Mouse (Mus musculus) MEL-GATA-1-ER (cell line): ENCODE measurements around the gene Caap1.

Experiments used
- DNase-seq: peaks from one replicate; pipeline ENCODE4 v3.0.0-alpha.2; 2012; ENCODE audit warnings: low read depth; ENCODE audit errors: extremely low read depth

Caap1 gene

DNA sequence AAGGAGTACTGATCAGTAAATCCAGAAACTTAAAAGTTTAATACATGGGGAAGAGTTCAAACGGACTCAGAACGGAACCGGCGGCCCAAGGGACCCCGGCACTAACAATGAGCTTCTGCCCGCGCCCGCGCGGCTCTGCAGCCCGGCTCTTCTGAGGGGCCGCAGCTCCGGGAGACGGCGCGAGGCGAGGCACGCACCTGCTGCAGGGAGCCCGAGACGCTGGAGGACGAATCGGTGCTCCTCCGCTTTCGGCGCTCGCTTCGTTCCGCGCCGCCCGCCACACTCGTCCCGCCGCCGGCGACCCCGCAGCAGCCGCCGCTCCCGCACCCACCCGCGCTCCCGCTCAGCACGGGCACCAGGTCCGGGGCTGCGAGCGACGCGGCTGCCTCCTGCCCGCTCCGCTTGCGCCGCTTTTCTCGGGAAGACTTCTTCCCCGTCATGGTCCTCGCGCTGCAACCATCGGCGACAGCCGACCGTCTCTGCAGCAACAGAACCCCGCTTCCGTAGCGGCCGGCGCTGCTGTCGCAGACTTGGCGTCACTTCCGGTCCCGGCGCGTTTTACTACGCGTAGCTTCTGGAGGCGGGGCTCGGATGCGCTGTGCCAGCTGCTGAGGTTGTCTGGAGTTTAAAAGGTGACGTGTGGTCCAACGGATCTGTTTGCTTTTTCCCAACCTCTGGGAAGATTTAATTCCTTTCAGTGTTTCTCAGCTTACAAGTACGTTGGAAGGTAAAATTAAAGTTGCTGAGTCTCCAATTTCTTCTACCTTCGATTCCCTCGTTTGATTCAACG is at the start of gene Caap1, which contains the start of gene Gm10306:
TSS of gene Caap1 (minus strand) at position 532 of the 790 bp plus-strand sequence.
TSS of gene Gm10306 (plus strand) at position 282 of the 790 bp plus-strand sequence.
- DNase-seq, result peak; percentile 83

DNA sequence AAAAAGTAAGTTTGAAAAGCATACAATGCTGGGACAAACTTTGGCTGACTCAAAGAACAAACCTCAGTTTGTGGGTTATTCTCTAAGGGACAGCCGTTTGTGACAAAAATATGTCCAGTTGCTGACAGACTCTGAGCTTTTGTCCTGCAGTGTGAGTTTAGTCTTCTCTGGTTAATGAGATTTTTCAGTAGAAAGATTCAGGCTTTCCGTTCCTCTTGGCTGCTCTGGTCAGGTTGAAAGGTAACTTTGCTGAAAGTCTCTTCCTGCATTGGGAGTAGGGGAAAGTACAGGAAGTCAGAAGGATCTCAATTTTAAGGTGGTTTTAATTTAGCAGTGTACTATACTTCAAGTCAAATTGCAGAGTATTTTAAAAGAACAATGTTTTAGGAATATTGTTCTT is 49.0 kb upstream of the Caap1 start:
- DNase-seq, result no peak

DNA sequence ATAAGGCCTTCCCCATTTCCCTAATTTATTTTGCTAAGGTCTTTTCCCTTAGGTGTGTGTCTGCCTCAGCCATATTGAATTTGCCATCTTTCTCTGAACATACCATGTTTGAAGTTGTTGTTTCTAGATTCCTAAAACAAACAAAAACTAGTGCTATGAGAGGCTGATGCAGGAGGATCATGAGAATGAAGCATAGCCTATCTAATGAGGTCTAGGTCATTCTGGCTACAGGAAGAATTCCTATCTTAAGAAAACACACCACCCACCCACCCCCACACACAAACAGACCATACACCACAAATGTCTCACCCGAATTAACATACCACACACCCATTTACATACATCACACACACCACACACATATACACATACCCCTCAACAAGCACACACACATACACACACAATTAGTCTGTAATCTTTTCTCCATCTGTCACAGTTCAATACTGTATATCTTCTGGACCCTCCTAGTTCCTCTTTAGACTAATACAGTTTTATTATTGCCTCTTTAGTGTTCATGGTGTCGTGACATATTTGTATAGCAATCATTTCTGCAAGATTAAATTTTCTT is 47.9 kb upstream of the Caap1 start:
- no peak for DNase-seq

DNA sequence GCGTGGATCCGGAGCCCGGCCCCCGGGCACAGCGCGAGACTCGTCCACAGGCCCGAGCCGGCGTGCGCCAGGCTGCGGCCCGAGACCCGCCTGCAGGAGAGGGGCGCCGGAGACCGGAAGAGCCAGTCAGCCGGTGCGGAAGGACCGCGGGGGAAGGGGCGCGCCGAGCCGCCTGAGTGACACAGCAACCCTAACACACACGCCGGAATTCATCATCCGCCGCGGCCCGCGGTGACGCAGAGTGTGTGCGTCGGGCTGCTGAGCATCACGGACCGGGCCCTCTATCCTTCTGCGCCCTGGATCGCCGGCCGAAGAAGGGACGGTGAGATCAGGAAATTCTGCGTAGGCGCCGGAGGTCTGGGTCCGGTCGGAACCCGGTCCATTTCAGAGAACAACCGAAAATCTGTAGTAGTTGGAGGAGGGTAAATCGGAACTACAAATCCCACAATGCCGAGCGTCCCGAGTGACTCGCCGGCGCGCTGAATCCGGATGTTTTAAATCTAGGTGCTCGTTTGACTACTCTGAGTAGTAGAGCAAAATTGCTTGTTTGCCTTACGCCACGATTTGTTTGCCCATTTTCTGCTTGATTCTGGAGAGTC is 46.5 kb upstream of the Caap1 start, which contains the start of gene Plaa:
TSS of gene Plaa (minus strand) at position 214 of the 599 bp plus-strand sequence.
- DNase-seq, result peak; percentile 79

DNA sequence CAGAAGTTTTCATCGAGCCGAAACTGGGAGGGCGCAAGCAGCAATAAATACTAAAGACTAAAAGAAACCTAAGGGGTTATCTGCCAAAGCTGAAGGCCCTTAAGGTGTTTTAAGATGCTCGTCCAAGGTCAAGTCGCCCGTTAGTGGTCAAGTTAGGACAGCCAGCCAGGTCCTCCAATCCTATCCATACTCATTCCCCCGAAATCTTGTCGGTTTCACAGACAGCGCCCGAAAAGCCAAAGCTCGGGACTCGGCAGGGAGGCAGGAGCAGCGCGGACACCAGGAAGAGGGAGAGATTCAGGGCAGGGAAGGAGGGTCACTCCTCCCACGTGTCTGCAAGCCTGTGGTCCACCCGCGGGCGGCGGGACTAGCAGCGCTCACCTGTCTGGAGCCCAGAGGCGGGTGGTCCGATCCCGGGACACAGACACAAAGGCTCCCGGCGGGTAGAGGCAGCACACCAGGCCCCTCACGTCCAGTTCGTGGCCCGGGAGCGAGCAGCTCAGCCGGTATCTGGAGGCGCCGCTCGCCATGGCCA is 46.0 kb upstream of the Caap1 start:
- no peak for DNase-seq

DNA sequence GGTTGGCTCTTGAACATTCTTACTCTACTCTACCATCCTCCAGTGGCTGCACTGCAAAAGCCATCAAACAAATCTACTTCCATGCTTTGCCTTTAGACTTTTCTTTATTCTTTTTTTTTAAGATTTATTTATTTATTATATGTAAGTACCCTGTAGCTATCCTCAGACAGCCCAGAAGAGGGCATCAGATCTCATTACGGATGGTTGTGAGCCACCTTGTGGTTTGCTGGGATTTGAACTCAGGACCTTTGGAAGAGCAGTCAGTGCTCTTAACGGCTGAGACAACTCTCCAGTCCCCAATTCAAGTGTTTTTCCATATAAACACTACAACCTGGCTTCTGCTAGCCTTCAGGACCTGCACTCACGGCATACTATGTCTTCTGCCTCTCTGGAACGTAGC is 44.8 kb upstream of the Caap1 start:
- DNase-seq, result no peak

DNA sequence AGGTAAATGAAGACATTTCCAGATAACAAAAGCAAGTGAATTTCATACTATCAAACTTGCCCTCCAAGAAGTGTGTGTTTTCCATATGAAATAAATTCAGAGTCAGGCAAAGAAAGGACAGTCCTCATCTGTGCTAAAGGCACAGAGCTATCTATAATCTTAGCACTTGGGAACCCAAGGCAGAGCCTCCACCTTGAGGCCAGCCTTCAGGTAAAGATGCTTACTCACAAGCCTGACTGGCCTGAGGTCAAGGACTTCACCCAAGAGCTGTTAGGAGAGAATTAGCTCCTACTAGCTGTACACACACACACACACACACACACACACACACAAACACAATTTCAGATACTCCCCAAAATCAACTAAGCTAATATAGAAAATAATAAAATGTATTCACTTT is 36.1 kb upstream of the Caap1 start:
- DNase-seq, result no peak

DNA sequence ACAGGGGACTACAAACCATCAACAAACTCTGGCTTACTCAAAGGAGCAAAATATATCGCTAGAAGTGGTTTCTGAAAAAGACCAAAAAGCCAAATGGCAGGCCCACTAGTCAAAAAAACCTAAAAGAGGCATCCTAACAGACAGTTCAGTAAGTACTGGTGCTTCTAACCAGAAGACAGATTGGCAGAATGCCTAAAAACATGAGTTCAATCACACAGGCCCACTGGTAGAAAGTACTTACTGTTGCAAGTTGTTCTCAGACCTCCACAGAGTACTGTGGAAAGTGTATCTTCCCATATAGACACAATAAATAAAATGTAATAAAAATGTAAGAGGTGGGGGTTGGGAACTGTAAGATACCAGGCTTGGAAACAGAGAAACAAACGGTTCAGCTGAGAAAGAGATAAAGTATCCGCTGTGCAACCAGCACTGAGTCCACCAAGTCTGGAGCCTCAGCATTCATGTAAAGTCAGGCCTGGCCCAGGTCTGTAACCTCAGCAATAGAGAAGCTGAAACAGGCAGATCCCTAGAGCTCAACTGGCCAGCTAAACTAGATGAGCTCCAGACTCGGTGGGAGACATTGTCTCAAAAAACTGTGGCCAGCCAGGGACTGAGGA is 35.3 kb upstream of the Caap1 start:
- no peak for DNase-seq

DNA sequence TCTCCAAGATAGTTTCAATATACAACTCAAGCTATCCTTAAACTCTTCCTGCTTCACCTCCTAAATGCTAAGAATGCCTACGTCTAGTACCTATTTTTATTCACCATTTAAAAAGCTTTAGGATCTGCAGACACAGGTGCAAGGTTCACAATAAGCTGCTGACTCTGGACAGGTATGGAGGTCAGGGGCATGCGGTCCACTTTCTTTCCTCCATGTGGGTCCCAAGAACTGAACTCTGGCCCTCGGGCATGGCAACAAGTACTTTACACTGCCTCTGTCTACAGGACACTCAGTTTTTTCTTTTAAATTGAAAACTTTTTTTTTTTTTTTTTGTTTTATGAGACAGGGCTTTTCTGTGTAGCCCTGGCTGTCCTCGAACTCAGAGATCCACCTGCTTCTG is 16.1 kb upstream of the Caap1 start:
- no peak for DNase-seq

DNA sequence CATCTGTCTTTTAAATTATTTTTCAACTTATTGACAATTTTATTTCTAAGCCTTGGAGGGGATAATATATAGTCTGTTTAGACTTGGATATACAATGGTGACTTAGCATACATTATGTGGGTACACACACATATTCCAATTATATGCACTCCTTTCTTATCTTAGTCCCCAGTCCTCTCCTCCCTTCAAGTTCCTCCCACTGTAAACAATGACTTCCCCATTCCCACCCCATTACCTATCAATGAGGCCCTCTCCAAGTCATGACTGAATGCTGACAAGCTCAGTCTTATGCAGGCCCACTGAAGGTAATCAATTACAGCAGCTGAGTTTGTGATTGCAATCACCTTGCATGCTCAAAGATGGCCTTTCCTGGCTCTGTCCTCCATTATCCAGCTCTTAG is 7.7 kb upstream of the Caap1 start:
- peak; percentile 81 for DNase-seq

DNA sequence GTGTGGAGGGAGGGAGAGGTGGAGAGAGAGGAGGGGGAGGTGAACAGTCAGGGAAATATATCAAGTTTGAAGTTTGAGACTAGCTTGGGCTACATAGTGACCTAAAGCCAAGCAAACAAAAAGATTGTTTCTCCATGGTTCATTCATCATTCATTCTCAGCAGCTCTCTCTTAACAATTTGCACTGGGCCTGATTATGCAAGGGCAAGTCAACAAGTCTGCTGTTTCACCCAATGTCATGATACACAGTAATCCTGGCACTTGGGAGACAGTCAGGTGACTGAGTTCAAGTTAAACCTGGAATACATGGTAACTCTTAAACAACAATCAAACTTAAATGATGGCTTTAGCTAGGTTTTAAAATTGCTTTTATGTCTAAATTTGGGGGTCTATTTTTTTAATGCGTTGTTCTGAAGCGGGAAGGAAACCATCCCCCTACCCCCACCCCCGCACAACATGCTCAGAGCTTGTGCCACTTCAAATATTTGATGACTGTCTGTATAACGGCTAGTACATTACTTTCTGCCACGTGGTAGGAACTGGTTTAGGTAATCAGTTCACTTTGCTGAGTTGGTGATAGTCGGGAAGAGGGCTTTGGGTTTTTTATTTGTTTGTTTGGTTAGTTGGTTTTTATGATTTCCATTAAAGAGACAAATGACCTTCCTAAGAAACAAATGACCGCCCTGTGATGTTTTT is 5.5 kb upstream of the Caap1 start:
- DNase-seq, result no peak

DNA sequence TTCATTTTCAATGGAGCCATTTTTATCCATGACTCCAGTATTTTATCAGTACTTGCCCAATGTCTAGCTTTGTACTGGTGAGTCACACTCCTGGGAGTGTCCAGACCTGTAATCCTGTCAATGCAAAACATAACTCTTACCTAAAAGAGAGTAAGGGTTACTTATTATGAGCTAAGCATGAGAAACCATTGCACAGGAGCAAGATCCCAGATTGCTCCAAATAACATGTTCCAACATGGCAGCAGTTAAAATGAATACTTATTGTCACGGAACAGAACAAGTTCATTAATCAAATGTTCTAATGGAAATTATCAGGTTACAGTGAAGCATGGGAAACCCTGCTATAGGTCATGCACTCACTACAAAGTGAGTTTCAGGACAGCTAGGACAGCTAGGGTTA is 3.7 kb upstream of the Caap1 start:
- DNase-seq, result no peak

DNA sequence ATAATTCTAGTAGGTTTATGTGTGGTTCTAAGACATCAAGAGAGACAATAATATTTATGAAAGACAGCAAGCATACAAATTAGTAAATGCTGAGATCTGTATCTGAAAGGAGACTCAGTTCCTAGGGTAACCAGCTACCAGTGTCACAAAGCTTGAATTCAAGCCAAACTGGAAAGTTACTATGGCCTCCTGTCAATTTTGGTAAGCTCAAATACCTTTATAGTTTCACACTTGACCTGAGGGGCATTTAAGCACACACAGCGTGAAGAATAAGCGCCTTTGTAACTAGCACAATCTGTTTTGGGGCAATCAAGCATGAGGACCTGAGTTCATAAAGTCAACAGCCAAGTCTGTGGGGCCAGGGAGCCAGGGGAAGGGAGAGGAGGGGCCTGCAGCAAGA is 2.7 kb upstream of the Caap1 start:
- DNase-seq, result no peak

DNA sequence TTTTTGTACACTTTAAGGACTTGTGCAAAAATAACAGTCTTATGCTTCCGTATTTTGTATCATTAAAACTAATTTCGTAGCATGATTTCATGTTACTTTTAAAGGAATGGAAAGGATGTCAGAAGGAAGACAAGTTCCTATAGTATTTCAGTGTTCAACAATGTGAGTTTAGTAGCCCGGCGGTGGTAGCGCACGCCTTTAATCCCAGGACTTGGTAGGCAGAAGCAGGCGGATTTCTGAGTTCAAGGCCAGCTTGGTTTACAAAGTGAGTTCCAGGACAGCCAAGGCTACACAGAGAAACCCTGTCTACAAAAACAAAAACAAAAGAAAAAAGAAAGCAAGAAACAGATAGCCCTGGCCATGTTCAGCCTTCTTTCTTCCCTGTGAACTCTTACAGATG is 549 bp upstream of the Caap1 start:
- no peak for DNase-seq

DNA sequence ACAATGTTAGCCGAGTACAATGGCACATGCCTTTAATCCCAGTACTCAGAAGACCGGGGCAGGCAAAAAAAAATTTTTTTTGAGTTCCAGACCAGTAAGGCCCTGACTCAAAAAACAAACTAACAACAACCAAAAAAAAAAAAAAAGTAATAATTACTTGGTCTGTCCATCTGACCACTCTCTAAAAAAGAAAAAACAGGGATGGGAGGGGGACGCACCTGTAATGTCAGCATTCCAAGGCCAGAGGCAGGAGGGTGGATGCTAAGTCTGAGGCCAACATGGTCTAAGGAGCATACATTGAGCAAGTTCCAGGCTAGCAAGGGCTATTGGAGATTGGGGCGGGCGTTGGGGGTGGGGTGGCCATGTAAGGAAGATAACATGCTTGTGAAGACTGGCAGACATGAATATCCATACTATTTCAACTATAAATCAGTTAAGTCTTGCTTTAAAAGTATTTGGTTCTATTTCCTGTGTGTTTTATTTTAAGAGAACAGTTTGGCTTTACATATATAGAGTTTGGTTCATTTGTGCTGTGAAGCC is 1.6 kb downstream of the Caap1 start:
- peak; percentile 33 for DNase-seq

DNA sequence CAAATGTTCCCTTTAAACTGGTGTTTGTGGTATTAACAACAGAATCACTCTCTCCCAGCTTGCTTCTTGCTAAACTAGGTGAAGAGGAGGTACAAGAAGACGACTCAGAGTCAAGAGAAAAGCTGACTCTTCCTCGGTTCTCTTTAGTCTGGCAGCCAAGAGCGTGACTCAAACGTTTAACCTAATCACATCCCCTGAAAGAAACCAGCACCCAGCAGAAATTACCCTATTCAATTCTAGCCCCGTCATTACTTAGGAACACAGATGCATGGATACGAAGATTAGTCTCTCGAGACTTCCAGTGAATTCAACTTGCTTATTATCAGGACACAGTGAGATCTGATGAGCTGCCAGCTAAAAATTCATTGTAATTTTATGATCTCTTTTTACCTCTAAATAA is 12.3 kb downstream of the Caap1 start:
- DNase-seq, result no peak

DNA sequence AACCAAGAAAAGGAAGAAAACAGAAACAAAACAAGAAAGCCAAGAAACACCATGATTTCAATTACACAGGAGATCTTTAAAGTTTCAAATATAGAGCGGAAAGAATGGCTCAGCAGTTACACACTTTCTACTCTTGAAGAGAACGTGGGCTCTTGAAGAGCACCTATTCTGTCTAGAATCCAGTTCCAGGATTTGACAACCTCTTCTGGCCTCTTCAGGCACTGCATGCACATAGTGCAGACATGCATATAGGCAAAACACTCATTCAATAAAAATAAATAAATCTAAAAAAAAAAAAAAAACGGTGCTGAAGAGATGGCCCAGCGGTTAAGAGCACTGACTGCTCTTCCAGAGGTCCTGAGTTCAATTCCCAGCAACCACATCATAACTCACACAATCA is 13.6 kb downstream of the Caap1 start:
- DNase-seq, result no peak

DNA sequence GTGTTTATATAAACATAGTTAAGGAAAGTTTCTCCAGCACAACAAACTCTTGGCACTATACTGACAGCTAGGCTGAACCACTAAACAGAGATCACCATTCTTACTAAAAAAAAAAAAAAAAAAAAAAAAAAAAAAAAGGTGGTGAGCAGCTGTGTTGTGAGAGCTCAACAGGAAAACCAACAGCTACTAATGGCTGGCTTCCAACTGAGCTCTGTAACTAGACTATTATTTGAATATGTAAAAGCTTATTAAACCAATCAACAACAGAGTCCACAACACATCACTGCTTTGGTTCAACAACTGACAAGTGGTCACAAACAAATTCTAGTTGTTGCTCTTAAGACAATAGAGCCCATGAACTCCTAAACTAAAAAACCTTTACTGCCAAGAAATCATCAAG is 23.4 kb downstream of the Caap1 start:
- DNase-seq, result no peak

DNA sequence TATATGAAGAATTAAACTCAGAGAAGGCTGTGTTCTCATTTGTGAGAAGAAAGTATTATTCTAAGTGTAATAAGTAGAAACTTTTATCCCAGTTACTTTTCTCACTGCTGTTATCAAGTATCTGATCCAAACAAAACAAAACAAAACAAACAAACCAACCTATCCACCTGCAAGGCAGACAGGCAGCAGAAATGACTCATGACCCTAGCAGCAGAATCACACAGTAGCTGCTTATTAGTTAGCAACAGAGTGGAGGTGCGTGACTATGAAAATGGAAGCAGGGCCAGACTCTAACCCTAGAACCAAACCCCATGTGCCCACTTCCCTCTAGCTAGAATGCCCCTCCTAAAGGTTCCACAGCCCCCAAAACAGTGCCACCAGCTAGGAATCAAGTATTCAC is 27.1 kb downstream of the Caap1 start:
- no peak for DNase-seq

DNA sequence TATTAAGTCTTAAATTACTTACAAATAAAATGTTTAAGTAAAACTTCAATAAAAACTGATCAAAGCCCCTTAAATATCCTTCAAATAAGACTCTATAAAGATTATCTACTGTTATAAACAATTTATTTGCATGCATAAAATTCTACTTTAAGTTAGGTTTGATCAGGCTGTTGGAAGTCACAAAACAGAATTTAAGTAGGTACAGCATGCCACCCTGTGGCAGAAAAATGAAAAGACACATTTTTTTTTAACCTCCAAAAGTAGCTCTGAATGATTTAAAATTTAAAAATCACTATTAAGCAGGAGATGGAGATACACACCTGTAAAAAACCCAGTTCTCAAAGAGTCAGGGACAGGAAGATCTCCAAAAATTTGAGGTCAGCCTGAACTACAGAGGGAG is 33.3 kb downstream of the Caap1 start:
- DNase-seq, result no peak

DNA sequence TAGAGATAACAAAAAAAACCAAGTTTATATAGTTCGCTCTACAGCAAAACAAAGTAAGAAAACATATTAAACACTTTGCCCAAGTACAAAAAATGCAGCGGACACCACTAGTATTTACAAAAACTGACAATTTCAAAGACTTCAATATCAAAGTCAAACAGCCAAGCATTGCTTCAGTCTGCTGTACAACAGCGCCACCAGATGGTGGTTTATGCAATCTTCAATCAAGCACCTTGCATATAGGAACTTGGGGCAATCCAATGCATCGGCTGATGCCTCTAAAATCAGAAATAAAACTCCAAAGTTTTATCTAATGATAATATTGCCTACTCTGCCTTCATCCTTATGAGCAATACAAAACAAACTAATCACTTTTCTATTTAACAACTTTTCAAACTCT is 39.0 kb downstream of the Caap1 start:
- peak; percentile 46 for DNase-seq
